Mouse (Mus musculus) heart, embryonic 10.5 days (tissue): ENCODE measurements at regions not wholly inside any gene's neighbourhood (a gene's known extent, or its start where the extent isn't known, plus 50 kb on each side); places are given as distances from the start of the nearest gene placed in this dataset.

Experiments
- DNase-seq: peaks from one replicate; pipeline ENCODE4 v3.0.0-alpha.2; 2017; ENCODE audit warnings: low spot score
- H3K27ac ChIP-seq: fragments of 300-500 bp; sonication (generic); 2 replicates; pipeline ENCODE4 v1.5.1; 2016; ENCODE audit warnings: mild to moderate bottlenecking
- H3K27me3 ChIP-seq: fragments of 300-500 bp; sonication (generic); 2 replicates; pipeline ENCODE4 v1.6.1; 2016; ENCODE audit warnings: mild to moderate bottlenecking; ENCODE audit not compliant: poor library complexity, insufficient read depth, severe bottlenecking
- H3K36me3 ChIP-seq: fragments of 300-500 bp; sonication (generic); 2 replicates; pipeline ENCODE4 v1.6.1; 2016; ENCODE audit warnings: mild to moderate bottlenecking, moderate library complexity
- H3K4me1 ChIP-seq: fragments of 300-500 bp; sonication (generic); 2 replicates; pipeline ENCODE4 v1.6.1; 2016; ENCODE audit warnings: mild to moderate bottlenecking
- H3K4me3 ChIP-seq: fragments of 300-500 bp; sonication (generic); 2 replicates; pipeline ENCODE4 v1.5.1; 2016; ENCODE audit warnings: mild to moderate bottlenecking, moderate library complexity
- H3K9me3 ChIP-seq: fragments of 300-500 bp; sonication (generic); 2 replicates; pipeline ENCODE4 v1.6.1; 2016; ENCODE audit warnings: mild to moderate bottlenecking, moderate library complexity
- WGBS: fragments of 180-500 bp; shearing (Covaris S2); methylation state at CpG from one replicate; pipeline ENCODE4 v1.1.7; 2016; 5-methylcytosine and 5-hydroxymethylcytosine counted together

GRCm38 (mm10) chr8:57242301-57242700 is 78.5 kb upstream of the Hand2 start:
- no peak overlapping the region for H3K27ac ChIP-seq
- no peak overlapping the region for H3K4me3 ChIP-seq
- WGBS = 80% methylated on average over 2 of the region's 2 CpGs
- H3K36me3 ChIP-seq = no peaks in the 10 kb centered on the region
- no peaks in the 10 kb centered on the region for H3K9me3 ChIP-seq
- DNase-seq = no peak
- no peaks in the 10 kb centered on the region for H3K4me1 ChIP-seq
- no peaks in the 10 kb centered on the region for H3K27me3 ChIP-seq

DNA sequence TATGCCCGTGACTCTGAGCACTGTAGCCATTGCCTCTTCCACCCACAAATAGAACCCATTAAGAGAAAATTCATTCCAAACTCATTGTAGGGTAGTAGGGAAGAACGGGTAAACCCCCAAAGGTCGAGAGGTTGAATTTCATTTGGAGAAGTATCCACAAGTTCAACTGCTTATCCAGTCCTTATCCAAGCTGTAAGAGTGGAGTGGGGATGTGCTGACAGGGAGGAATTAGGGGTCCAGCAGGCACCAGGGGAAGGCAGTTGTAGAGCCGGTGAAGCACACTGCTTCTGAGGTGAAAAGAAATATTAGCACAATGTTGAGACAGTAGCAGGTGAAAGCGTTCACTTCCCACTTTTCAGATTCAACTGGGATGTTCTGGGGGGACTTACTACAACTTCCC is 71.7 kb upstream of the Hand2 start:
- Histone ChIP-seq H3K4me1 (0 out of 2 replicates have a peak, but pooled peaks cover 7% of the 10 kb centered on the region), H3K27me3 (no peaks in the 10 kb centered on the region), H3K9me3 (no peaks in the 10 kb centered on the region), H3K4me3 (no peak overlapping the region), H3K27ac (peak overlapping the region; percentile 29; the same call in 1 of the 2 replicates), H3K36me3 (no peaks in the 10 kb centered on the region)
- 39% methylated on average over 5 of the region's 5 CpGs for WGBS
- DNase-seq = peak; percentile 81
